Mouse (Mus musculus) naive thymus-derived CD4-positive, alpha-beta T cell, adult 2 months (primary cell): ENCODE measurements around the gene Smap2.

Experiments used
- DNase-seq: peaks from one replicate; pipeline ENCODE4 v3.0.0-alpha.2; 2011; ENCODE audit warnings: low read depth

Smap2 gene

DNA sequence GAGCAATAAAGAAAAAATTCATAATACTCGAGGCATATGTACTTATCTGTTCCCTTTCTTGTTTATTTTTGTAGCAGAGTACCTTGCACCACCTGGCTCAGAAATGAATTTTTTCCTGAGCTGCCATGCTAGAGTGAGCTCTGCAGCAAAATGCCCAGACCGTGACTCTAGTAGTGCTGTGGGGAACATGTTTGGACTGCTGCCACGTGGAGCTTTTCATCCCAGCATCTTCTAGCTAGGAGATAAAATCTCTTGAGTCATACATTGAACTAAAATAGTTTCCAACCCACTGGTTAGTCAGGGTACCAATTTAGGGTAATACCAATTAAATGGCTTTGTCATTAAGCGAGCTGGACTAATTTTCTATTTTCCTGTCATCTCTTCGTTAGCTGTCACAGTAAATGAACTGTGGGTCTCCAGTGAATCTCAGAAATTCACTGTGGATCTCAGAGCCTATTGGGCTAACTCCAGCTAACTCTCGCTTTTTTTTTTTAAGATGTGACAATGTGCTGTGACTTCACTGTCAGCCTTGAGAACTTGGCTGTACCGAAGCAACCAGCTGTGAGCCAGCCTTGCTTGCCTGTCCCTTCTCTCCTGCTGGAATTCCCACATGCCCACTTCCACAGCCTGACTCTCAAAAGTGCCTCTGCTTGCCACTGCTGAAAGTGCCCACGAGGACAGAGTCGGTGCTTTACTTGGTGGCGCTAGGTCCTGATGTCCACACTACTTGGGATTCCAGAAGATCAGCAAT, 3.2 kb upstream of the Smap2 start:
- DNase-seq: no peak

DNA sequence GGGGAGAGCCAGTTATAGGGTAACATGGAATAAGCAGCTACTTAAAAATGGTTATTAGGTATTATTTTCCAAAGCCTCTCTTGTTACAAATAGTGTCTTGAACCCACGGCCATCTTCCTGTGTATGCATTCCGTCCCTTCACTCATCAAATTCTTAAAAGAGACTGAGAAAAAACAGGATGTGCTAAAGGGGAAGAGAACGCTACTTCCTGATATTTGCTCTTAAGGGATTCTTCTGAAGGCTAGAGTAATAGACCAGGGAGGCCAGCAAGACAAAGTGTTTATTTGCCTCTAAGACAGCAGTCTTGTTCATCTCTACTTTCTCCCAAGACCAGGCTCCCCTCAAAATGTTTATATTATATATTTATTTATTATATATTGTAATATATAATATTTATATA, 1.2 kb upstream of the Smap2 start:
- DNase-seq: no peak

GRCm38 (mm10) chr4:121016021-121016898, 787 bp downstream of the Smap2 start:
- DNase-seq: peak; percentile 50

DNA sequence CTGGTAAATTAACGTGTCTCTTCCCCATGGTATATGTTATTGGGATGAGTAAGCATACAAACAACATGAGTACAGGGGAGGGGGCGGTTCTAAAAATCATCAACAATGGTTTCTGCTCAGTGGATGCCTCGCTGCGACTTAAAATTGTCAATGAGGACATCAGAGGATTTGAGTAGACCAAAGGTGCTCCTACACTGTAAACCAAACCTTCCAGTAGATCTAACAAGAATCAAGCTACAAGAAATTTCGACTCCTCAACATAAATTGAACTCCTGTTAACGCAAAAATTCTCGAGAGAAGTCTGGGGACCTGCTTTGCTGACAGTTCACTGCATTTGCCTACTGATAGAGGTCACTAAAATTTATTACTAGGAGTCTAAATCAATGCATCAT, 1.8 kb downstream of the Smap2 start:
- DNase-seq: no peak

- DNase-seq: no peak
These were observed 2.3 kb downstream of the Smap2 start for GRCm38 (mm10) chr4:121014594-121015267.

DNA sequence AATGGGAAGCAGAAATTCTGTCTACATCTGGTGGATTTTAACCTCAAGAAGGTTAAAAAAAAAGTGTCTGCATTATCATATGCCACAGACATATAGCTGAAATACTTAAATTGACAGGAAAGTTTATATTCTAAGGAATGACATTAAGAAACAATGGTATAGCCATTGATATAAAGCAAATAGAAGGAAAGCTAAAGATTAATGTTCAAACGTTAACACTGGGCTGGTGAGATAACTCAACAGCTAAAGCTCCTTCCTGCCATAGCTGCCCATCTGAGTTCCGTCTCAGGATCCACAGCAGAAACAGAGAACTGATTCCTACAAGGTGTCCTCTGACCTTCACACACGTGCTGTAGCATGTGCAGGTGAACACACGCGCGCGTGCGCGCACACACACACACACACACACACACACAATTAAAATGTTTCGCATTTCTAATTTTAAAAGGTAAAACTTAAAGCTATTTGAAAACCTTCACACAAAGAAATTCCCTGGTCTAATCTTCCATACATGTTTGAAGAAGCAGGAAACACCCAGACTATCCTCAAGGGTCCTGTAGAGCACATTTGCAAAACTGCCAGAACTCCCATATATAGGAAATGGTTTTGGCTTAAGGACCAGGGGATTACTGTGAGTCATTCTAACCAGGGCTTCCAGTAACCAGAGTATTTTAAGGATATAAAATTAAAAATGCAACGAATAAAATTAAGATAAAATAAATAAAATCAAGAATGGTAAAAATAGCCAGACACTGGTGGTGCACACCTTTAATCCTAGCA, 6.1 kb downstream of the Smap2 start:
- no peak for DNase-seq

GRCm38 (mm10) chr4:121009151-121009550, 7.9 kb downstream of the Smap2 start:
- no peak for DNase-seq

- no peak for DNase-seq
These were observed 8.8 kb downstream of the Smap2 start for GRCm38 (mm10) chr4:121008071-121008745.

DNA sequence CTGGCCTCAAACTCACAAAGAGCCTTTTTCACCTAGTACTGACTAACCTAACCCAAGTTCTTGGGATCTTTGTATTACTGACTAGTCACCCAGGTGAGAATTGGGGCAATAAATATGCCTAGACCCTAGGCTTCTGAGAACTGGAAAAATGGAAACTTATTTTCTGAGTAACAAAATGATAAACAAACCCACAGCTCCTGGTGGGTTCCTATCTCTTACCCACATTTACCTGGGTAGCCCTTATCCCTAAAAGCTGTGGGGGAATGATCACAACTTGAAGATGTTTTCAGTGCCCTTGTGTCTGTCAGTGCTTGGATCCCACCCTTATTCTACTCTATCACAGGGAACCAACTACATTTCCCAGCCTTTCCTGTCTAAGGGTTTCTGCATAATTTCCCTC, 10.0 kb downstream of the Smap2 start:
- DNase-seq: no peak

- peak; percentile 53 for DNase-seq
These were observed 12.4 kb downstream of the Smap2 start for GRCm38 (mm10) chr4:121004679-121005078.

- no peak for DNase-seq
These were observed 13.4 kb downstream of the Smap2 start for GRCm38 (mm10) chr4:121003611-121004091.

DNA sequence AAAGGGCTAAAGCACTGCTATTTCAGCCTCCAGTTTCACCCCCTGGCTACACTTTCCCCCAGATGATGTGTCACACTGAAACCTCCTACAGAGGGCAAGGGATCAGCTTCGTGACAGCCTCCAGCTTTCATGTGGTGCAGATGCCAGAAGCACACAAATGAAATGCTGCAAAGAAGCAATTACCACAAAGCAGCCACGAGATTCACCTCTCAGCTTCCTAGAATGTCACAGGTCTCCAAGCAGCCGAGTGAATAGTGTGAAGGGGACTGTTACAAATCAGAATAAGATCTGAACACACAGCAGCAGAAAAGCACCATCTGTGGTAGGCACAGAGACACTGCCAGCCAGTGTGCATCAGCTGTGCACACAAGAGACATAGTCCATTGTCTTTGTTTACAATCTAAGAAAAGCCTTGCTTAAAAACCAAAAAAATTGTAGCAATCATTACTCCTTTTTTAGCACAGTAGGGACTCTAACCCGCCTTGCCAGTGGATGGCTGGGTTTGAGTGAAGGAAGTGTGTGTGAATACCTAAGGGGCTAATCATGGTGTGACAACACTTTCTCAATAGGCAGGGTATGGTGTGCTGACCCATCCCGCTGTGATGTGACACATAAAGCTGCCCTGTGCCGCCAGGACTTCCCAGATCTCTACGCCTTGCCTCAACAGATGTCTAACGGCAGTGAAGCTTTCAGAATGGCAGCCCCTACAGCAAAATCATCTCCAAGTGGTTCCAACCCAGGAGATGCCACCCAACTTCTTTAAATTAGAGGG, 14.5 kb downstream of the Smap2 start:
- DNase-seq: peak; percentile 78

- DNase-seq: no peak
These were observed 15.4 kb downstream of the Smap2 start for GRCm38 (mm10) chr4:121001659-121002058.

DNA sequence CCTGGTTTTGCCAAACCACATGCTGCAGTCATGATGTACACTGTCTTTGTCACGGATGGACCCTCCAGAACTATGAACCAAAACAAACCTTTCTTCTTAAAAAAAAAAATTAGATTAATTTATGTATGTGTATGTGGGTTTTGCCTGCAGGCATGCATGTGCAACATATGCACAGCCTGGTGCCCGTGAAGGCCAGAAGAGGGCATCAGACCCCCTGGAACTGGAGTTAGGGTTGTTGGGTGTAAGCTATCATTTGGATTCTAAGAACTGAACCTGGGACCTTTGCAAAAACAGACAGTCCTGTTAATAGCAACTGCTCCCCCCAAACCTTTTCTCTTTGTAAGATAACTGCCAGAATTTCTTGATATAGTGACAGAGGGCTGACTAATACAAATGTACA, 16.0 kb downstream of the Smap2 start:
- no peak for DNase-seq

GRCm38 (mm10) chr4:120995911-120996310, 21.1 kb downstream of the Smap2 start:
- no peak for DNase-seq

DNA sequence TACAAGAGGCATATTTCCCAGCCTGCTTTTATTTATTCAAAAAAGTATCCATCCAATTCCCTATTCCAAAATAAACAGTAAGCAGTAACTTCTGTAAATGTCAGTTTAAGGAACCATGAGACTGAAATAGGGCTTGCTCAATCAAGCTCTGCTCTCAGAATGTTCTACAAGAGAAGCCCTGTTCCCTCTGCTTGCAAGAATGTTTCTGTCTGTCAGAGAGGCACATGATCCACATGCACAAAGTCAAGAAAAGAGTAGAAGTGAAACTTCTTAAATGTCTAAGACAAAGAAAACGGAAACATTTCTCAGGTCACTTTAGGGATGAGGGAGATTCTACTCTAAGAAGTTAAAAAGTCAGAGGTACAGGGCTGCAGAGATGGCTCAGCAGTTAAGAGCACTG, 24.0 kb downstream of the Smap2 start:
- no peak for DNase-seq

DNA sequence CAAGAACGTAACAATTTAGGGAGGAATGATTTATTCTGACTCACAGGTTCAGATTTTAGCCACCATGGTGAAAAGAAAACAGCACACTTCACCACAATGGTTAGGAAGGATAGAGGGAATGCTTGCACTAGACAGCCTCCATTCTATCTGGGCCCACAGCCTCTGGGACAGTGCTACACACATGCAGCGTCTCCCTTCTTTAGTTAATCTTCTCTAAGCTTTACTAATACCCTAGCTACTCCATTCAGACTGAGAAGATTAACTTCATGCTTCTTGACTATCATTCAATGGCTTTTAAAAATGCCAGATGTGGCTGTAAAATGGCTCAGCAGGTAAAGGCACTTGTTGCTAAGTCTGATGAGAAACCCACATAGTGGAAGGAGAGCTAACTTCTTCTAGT, 24.8 kb downstream of the Smap2 start:
- no peak for DNase-seq

GRCm38 (mm10) chr4:120987319-120987718, 29.7 kb downstream of the Smap2 start:
- DNase-seq: no peak

DNA sequence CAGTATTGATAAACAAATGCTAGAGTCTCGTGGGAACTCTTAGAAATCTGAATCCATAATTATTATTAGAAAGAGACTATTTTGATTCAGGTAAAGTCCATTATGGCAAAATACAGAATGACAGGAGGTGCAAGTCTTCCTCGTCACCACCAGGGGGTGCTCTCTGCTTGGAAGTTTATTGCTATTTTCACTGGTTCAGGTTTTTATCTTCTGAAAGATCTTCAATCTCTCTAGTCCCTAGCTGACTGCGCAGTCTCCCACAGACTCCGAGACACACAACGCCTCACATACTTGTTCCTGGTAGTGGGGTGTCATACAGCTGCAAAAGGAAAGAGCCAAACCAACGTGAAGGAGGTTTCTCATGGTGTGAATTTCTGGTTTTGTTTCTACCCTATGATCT, 30.6 kb downstream of the Smap2 start:
- peak; percentile 85 for DNase-seq

DNA sequence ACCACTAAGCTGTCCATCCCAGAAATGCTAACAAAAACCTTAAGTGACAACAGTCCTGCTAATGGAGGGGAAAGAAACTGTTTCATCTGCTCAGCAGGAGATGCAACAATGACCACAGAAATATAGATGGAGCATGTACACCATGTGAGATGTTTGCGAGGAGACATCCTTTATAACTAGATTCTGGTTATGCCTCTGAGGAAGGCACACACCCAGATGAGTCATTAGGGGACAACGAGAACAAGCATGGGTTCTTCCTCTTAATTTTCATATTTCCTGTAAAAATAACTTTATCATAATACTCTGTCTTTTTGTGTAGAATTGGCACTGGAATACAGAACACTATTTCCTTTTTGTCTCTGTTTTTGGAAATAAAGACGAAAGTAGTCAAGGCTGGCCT, 38.8 kb downstream of the Smap2 start:
- DNase-seq: peak; percentile 35

DNA sequence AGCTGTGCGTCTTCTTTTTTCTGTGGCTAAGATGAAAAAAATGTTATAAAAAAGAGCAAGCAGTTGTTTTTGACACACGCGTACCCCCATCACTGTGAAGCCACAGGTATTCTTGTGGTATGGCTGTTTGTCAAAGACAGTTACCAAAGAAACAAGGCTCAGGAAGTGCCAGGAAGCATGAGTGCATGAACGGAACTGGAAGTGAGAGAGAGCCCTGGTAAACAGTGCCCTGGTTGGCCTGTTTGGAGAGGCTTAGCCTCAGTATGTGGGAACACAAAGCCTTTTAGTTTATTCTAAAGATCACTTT, 41.7 kb downstream of the Smap2 start:
- peak; percentile 87 for DNase-seq
